Mouse (Mus musculus) embryonic stem cell, embryonic (primary cell): Measurements from ENCODE around the gene Nppb.

Experiments
- CTCF ChIA-PET, 4 experiments: fragments of 300-600 bp in 2 of 4; fragments of 350-600 bp in 2 of 4; sonication (Branson Sonifier 250); formaldehyde crosslinking; loops; one replicate each; lab custom pipeline; 2022; ENCODE audit warnings: inconsistent platforms in 2 of 4; lab: Charles Lee
- POLR2A ChIA-PET, 4 experiments: fragments of 300-600 bp in 2 of 4; fragments of 350-600 bp in 2 of 4; sonication (Branson Sonifier 250); formaldehyde crosslinking; loops; one replicate each; lab custom pipeline; 2022; ENCODE audit warnings: antibody characterized with exemption in 4 of 4, inconsistent platforms in 1 of 4; lab: Charles Lee

Nppb gene

GRCm38 (mm10) chr4:148004361-148004760, 18.8 kb downstream of the Nppb start:
- POLR2A ChIA-PET: interaction anchor here in 3 of 4 experiments (0.6 to 4.2 kb wide), 19 partner anchors 10 to 61 kb away, joined by 3 to 18 read pairs (median 5); partner anchors contain the start of genes Nppb (in 3 of the 3), Clcn6 (in 2 of the 3) and Mthfr (in 2 of the 3)
- CTCF ChIA-PET: interaction anchor here in 2 of 4 experiments (0.7 to 2.1 kb wide), 3 partner anchors 11 to 163 kb away, joined by 3 to 8 read pairs (median 4); no protein-coding TSS in a partner anchor

- POLR2A ChIA-PET: interaction anchor here in 1 of 4 experiments (0.6 to 6.4 kb wide), 5 partner anchors 8 to 58 kb away, joined by 3 to 36 read pairs (median 3); partner anchors contain the start of gene Nppa
- CTCF ChIA-PET: interaction anchor here in 3 of 4 experiments (0.6 to 2.0 kb wide), 3 partner anchors 15 to 241 kb away, joined by 3 to 10 read pairs (median 4); no protein-coding TSS in a partner anchor
Observed at GRCm38 (mm10) chr4:148008412-148008811, 22.8 kb downstream of the Nppb start.

- ChIA-PET CTCF (interaction anchor here in 2 of 4 experiments (1.0 to 1.1 kb wide), 2 partner anchors 49 to 105 kb away, joined by 3 to 4 read pairs; no protein-coding TSS in a partner anchor), POLR2A (interaction anchor here (0.6 to 6.4 kb wide), 7 partner anchors 8 to 110 kb away, joined by 3 to 36 read pairs (median 5); partner anchors contain the start of genes Clcn6 (in 1 of the 4), Mthfr (in 1 of the 4) and Nppa (in 1 of the 4))
Observed at GRCm38 (mm10) chr4:148009641-148010040, 24.1 kb downstream of the Nppb start.

GRCm38 (mm10) chr4:148011332-148011731, 25.7 kb downstream of the Nppb start:
- ChIA-PET CTCF (no interaction called here), POLR2A (interaction anchor here in 3 of 4 experiments (0.7 to 9.1 kb wide), 9 partner anchors 10 to 48 kb away, joined by 3 to 56 read pairs (median 4); partner anchors contain the start of genes Nppa (in 1 of the 3) and Nppb (in 1 of the 3))

GRCm38 (mm10) chr4:148012216-148012615, 26.6 kb downstream of the Nppb start:
- ChIA-PET POLR2A (interaction anchor here in 3 of 4 experiments (0.5 to 9.1 kb wide), 9 partner anchors 9 to 75 kb away, joined by 3 to 56 read pairs (median 4); partner anchors contain the start of genes Nppa (in 1 of the 3) and Nppb (in 1 of the 3)), CTCF (no interaction called here)

- CTCF ChIA-PET: interaction anchor here (0.6 to 3.2 kb wide), 39 partner anchors 9 to 411 kb away, joined by 3 to 12 read pairs (median 4); partner anchors contain the start of genes Nppb (in 2 of the 4), Fbxo2 (in 1 of the 4) and Fbxo44 (in 1 of the 4)
- POLR2A ChIA-PET: interaction anchor here (0.9 to 43.0 kb wide), 28 partner anchors 7 to 585 kb away, joined by 3 to 812 read pairs (median 5); partner anchors contain the start of genes Clcn6 (in 2 of the 4), Mthfr (in 2 of the 4) and Nppa (in 1 of the 4)
Observed at GRCm38 (mm10) chr4:148015418-148015817, 29.8 kb downstream of the Nppb start.

- CTCF ChIA-PET: interaction anchor here in 2 of 4 experiments (0.6 to 3.2 kb wide), 5 partner anchors 10 to 58 kb away, joined by 3 to 12 read pairs (median 4); partner anchors contain the start of genes Clcn6 (in 1 of the 2) and Mthfr (in 1 of the 2)
- POLR2A ChIA-PET: interaction anchor here in 3 of 4 experiments (0.7 to 43.0 kb wide), 21 partner anchors 9 to 123 kb away, joined by 3 to 812 read pairs (median 4); partner anchors contain the start of genes Clcn6 (in 2 of the 3), Mthfr (in 2 of the 3) and Nppb (in 1 of the 3)
Observed at GRCm38 (mm10) chr4:148016981-148017380, 31.4 kb downstream of the Nppb start.

GRCm38 (mm10) chr4:148018410-148018809, 32.8 kb downstream of the Nppb start:
- POLR2A ChIA-PET: interaction anchor here in 2 of 4 experiments (0.9 to 43.0 kb wide), 11 partner anchors 7 to 66 kb away, joined by 3 to 812 read pairs (median 5); partner anchors contain the start of genes Clcn6 (in 2 of the 2) and Mthfr (in 2 of the 2)
- CTCF ChIA-PET: interaction anchor here in 1 of 4 experiments (0.6 to 1.3 kb wide), 3 partner anchors 10 to 40 kb away, joined by 3 to 5 read pairs (median 4); no protein-coding TSS in a partner anchor

- CTCF ChIA-PET: interaction anchor here in 1 of 4 experiments (0.9 to 1.7 kb wide), 4 partner anchors 9 to 64 kb away, joined by 4 to 6 read pairs (median 4); no protein-coding TSS in a partner anchor
- POLR2A ChIA-PET: interaction anchor here in 3 of 4 experiments (0.5 to 43.0 kb wide), 15 partner anchors 8 to 88 kb away, joined by 3 to 812 read pairs (median 4); partner anchors contain the start of genes Clcn6 (in 3 of the 3), Mthfr (in 3 of the 3), Nppa (in 1 of the 3) and Nppb (in 1 of the 3)
Observed at GRCm38 (mm10) chr4:148024003-148024402, 38.4 kb downstream of the Nppb start.

GRCm38 (mm10) chr4:148029297-148029696, 43.7 kb downstream of the Nppb start:
- CTCF ChIA-PET: interaction anchor here in 1 of 4 experiments (0.5 kb wide), 1 partner anchor 168 kb away, joined by 3 read pairs; no protein-coding TSS in a partner anchor
- POLR2A ChIA-PET: interaction anchor here in 3 of 4 experiments (0.7 to 43.0 kb wide), 11 partner anchors 9 to 78 kb away, joined by 3 to 812 read pairs (median 5); partner anchors contain the start of genes Clcn6 (in 3 of the 3) and Mthfr (in 3 of the 3)

GRCm38 (mm10) chr4:148030506-148030905, 44.9 kb downstream of the Nppb start:
- CTCF ChIA-PET: interaction anchor here in 1 of 4 experiments (0.6 kb wide), 1 partner anchor 387 kb away, joined by 4 read pairs; no protein-coding TSS in a partner anchor

GRCm38 (mm10) chr4:148033858-148034410, 48.3 kb downstream of the Nppb start:
- POLR2A ChIA-PET: interaction anchor here in 3 of 4 experiments (0.7 to 43.0 kb wide), 23 partner anchors 0 to 120 kb away, joined by 3 to 812 read pairs (median 7); partner anchors contain the start of genes Agtrap (in 2 of the 3), Nppb (in 2 of the 3), Clcn6 (in 1 of the 3) and Mthfr (in 1 of the 3)
- CTCF ChIA-PET: no interaction called here

More at GRCm38 (mm10) chr4:148030506-148030905, 44.9 kb downstream of the Nppb start:
- POLR2A ChIA-PET: interaction anchor here in 2 of 4 experiments (0.6 to 43.0 kb wide), 11 partner anchors 8 to 147 kb away, joined by 3 to 812 read pairs (median 5); partner anchors contain the start of genes Clcn6 (in 1 of the 2), Mthfr (in 1 of the 2) and Nppb (in 1 of the 2)

GRCm38 (mm10) chr4:148035440-148035839, 49.9 kb downstream of the Nppb start:
- ChIA-PET POLR2A (interaction anchor here (0.6 to 43.0 kb wide), 19 partner anchors 1 to 413 kb away, joined by 3 to 812 read pairs (median 3); partner anchors contain the start of genes Agtrap (in 2 of the 4), Clcn6 (in 1 of the 4), Disp3 (in 1 of the 4) and Mthfr (in 1 of the 4)), CTCF (interaction anchor here in 1 of 4 experiments (0.6 kb wide), 1 partner anchor 80 kb away, joined by 4 read pairs; no protein-coding TSS in a partner anchor)
